Mouse (Mus musculus): ENCODE data around the gene Gabrp.

Gabrp gene

GRCm38 (mm10) chr11:33513376-33513991, 65.3 kb downstream of the Gabrp start, which contains the start of gene Ranbp17:
TSS of gene Ranbp17 (minus strand) at chr11:33513746.
- peak; percentile 75 for DNase-seq

GRCm38 (mm10) chr11:33512854-33513375, 65.8 kb downstream of the Gabrp start:
- peak; percentile 52 for DNase-seq

- DNase-seq: no peak
Observed at GRCm38 (mm10) chr11:33509401-33509800, 69.4 kb downstream of the Gabrp start.

Data from thymus, postnatal 4 days (tissue).